Mouse (Mus musculus) large intestine, adult 2 months (tissue): ENCODE results near the gene Fkbpl. TPM values are rescaled to one million over a fixed set of nuclear protein-coding genes. Genes with fewer than 3 reads are reported as not detected.
A peak's percentile ranks its signal among the peaks of the same experiment; 100 is the strongest.

Experiments
- DNase-seq: peaks from one replicate; pipeline ENCODE4 v3.0.0-alpha.2; 2012; ENCODE audit warnings: low read depth, low spot score
- WGBS: fragments of 180-500 bp; shearing (Covaris S2); methylation state at CpG from one replicate; pipeline ENCODE4 v1.1.7; 2018; 5-methylcytosine and 5-hydroxymethylcytosine counted together
- polyA plus RNA-seq: library from polyadenylated mRNA; depleted of rRNA; stranded (reverse); fragments of >200 nt; gene quantifications from 2 replicates; pipeline ENCODE4 v1.2.3, GENCODE M21; 2012

Fkbpl gene
- polyA plus RNA-seq, 1 experiment: 3.7 TPM

- 46% methylated on average over 10 of the region's 10 CpGs for WGBS
- DNase-seq: no peak
Observed at GRCm38 (mm10) chr17:34645256-34645829, 779 bp downstream of the Fkbpl start.

- no peak for DNase-seq
- 88% methylated on average over 30 of the region's 30 CpGs for WGBS
Observed at GRCm38 (mm10) chr17:34645831-34646511, 1.4 kb downstream of the Fkbpl start.

GRCm38 (mm10) chr17:34646906-34647787 lies 2.6 kb downstream of the Fkbpl start, which contains the start of gene Atf6b:
Gene Atf6b, plus strand, starts transcription at chr17:34647146.
- under 1% methylated on average over 66 of the region's 66 CpGs for WGBS
- DNase-seq: peak; percentile 98

- 84% methylated on average over 16 of the region's 16 CpGs for WGBS
- no peak for DNase-seq
Observed at GRCm38 (mm10) chr17:34648141-34648890, 3.8 kb downstream of the Fkbpl start.

GRCm38 (mm10) chr17:34649106-34649864 lies 4.7 kb downstream of the Fkbpl start:
- 81% methylated on average over 18 of the region's 18 CpGs for WGBS
- DNase-seq: no peak

- 89% methylated on average over 14 of the region's 14 CpGs for WGBS
- no peak for DNase-seq
Observed at GRCm38 (mm10) chr17:34650781-34651180, 6.2 kb downstream of the Fkbpl start.

- 52% methylated on average over 19 of the region's 19 CpGs for WGBS
- DNase-seq: no peak
Observed at GRCm38 (mm10) chr17:34651507-34652221, 7.1 kb downstream of the Fkbpl start.

- 95% methylated on average over 10 of the region's 10 CpGs for WGBS
- no peak for DNase-seq
Observed at GRCm38 (mm10) chr17:34652546-34652945, 8.0 kb downstream of the Fkbpl start.

GRCm38 (mm10) chr17:34652985-34653384 lies 8.4 kb downstream of the Fkbpl start:
- DNase-seq: no peak
- 91% methylated on average over 8 of the region's 8 CpGs for WGBS

GRCm38 (mm10) chr17:34653746-34654285 lies 9.3 kb downstream of the Fkbpl start:
- DNase-seq: peak; percentile 50
- 63% methylated on average over 9 of the region's 9 CpGs for WGBS

- WGBS: 87% methylated on average over 13 of the region's 13 CpGs
- no peak for DNase-seq
Observed at GRCm38 (mm10) chr17:34654392-34654791, 9.8 kb downstream of the Fkbpl start.

GRCm38 (mm10) chr17:34655160-34655559 lies 10.6 kb downstream of the Fkbpl start:
- 57% methylated on average over 7 of the region's 7 CpGs for WGBS
- no peak for DNase-seq

- DNase-seq: no peak
- 9% methylated on average over 4 of the region's 4 CpGs for WGBS
Observed at GRCm38 (mm10) chr17:34655581-34655991, 11.0 kb downstream of the Fkbpl start.

GRCm38 (mm10) chr17:34656666-34657065 lies 12.1 kb downstream of the Fkbpl start:
- DNase-seq: no peak
- WGBS: 54% methylated on average over 8 of the region's 8 CpGs

GRCm38 (mm10) chr17:34657271-34657670 lies 12.7 kb downstream of the Fkbpl start:
- 33% methylated on average over 2 of the region's 2 CpGs for WGBS
- no peak for DNase-seq

- WGBS: 54% methylated on average over 2 of the region's 2 CpGs
- DNase-seq: no peak
Observed at GRCm38 (mm10) chr17:34658145-34658544, 13.6 kb downstream of the Fkbpl start.

GRCm38 (mm10) chr17:34658591-34658990 lies 14.0 kb downstream of the Fkbpl start:
- DNase-seq: no peak
- 67% methylated on average over 3 of the region's 3 CpGs for WGBS
